Mouse (Mus musculus): ENCODE results near the gene Rad9b.
A peak's percentile ranks its signal among the peaks of the same experiment; 100 is the strongest.

The Rad9b gene

DNA sequence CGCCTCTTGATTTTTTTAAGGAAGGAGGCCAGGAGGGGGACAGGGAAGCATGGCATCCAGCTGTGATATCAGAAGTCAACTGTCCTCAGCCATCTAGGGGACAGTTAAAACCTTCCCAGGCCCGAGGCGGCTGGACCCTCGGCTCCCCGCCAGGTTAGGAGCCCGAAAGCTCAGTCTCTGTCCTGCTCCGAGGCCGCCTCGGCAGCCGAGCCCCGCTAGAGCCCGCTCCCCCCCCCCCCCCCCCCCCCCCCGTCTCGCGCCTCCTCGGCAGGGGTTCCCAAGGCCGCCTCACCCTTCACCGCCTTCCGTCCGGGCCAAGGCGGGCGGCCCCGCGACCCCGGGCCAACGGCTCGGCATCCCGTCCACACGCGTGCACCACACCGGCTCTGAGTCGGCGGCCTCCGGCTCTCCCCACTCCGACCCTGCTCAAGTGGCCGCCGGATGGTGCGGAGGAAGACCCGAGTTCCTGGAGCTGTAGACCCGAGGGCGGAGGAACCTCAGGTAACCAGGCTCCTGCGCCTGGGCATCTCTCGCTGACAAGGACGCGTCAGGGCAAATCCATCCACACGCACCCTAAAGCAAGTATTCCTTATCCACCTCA, 17.7 kb upstream of the Rad9b start, which contains the start of gene Gpn3:
Gpn3 (plus strand) TSS at position 286 of the 601 bp plus-strand sequence.
- DNase-seq (ENCODE audit: low read depth, low spot score), result no peak

DNA sequence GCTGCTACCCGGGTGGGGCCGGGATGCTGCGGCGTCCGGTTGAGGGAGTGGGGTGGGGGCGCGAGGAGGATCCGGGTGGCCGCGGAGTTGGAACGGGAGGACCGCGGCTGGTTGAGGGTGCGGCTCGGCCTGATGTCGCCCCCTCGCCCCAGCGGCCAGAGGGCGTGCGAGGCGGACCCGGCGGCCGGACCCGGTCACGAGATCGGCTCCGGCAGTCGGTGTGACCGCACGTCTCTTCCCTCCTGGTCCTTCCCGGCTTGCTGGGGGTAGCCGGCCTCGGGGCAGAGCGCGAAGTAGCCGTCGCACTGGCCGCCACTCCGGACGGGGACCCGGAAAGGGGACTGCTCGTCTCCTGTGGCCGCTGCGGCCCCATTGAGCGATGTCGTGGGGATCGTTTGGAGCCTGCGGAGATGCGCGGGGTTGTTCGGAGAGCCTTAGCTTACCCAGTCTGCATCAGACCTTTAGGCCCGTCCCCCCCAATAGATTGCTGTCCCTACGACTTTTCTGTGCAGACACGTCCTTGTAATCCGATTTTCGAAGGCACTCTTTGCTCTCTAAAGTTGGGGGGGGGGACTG, 547 bp upstream of the Rad9b start:
- DNase-seq (ENCODE audit: low read depth, low spot score), result no peak

DNA sequence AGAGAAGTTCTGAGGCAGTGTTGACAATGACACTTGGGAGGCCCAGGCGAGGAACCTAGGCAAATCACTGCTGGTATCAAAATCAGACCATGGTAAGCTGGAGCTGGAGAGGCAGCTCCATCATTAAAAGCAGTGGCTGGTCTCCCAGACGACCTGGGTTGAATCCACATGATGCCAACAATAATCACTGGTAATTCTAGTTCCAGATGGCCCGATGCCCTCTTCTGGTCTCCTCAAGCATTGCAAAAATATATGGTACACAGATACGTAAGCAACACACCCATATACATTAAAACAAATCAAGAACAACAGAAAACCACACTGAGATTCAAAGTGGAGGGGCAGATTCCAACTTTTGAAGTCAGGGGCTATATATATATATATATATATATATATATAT, 8.3 kb downstream of the Rad9b start:
- no peak for DNase-seq (ENCODE audit: low read depth, low spot score)

DNA sequence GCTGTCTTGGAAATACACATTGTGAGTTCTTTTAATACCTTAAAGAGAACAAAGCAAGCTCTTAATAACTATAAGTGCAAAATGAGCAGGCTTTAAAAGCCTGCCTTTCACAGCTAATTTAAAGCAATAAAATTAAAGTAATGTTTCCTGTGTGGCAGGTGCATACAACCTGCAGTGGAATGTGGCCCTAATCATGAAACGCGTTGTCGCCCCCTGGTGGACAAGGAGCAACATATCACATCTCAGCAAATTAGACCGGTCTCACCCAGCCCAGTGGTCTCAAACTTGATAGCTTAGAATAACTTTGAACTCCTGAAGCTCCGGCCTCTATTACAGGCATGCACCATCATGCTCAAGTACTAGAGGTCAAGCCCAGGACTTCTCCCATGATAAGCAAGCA, 9.8 kb downstream of the Rad9b start:
- peak; percentile 79 for DNase-seq (ENCODE audit: low read depth, low spot score)

DNA sequence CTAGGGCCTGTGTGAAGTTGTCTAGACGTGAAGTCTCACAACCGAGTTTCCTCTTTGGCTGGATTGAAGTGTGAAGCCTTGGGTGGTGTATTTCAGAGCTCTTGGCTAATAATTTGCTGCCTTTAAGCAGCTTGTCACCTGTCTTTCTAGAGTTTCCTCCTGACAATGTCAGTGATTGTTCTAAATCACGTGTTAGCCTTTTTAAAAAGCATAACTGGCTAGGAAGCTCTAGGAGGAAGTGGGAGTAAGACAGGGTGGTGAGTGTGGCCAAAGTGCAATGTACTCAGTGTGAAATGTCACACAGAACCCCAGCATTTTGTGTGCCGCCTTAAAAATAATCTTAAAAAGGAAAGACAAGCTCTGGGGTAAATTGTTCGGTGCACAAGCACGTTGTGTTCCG, 10.3 kb downstream of the Rad9b start:
- no peak for DNase-seq (ENCODE audit: low read depth, low spot score)

DNA sequence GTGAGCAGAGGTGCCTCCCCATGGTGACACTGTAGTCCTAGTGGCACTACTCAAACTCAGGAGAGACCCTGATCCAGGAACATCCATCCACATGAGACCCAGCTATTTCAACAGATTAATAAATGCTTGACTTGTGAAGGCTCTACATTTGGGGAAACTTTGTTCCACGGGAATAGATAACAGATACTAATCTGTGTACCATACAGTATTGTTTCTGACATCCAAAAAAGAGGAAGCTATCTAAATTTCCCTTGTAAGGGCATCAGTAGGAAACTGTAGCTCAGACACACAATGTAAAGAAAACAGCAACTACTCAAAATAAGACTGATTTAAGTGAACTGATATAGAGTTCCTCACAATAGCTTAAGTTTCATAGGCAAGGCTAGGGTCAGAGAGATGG, 11.2 kb downstream of the Rad9b start:
- DNase-seq (ENCODE audit: low read depth, low spot score), result no peak

DNA sequence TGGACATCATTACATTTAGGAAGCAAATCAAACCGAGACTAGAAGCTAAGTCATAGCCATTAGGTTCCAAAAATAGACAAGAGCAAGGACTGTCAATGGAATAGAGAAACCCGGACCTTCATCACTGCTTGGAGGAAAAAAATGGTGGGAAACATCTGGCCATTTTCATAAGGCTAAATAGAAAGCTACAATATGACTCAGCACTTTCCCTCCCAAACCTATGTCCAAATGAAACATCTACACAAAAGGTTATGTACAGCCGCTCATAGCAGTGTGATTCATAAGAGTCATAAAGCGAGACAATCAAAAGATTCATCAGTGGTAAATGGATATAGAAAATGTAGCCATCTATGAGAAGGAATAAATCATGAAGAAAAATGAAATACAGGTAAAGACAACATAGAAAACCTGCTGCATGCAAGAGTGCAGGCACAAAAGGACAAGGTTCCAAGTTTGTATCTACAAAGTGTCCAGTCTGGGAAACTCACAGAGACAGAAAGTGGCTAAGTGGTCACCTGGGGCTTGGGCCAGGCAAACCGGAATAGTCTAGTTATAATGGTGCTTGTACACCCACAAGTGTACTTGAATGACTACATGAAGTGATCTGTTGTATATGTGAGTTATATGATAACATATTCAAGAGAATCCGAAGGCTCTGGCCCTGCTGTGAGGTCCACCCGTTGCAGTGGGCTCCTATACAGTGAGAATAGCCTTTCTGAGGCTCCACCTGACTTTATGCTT, 17.3 kb downstream of the Rad9b start:
- no peak for DNase-seq (ENCODE audit: low read depth, low spot score)

DNA sequence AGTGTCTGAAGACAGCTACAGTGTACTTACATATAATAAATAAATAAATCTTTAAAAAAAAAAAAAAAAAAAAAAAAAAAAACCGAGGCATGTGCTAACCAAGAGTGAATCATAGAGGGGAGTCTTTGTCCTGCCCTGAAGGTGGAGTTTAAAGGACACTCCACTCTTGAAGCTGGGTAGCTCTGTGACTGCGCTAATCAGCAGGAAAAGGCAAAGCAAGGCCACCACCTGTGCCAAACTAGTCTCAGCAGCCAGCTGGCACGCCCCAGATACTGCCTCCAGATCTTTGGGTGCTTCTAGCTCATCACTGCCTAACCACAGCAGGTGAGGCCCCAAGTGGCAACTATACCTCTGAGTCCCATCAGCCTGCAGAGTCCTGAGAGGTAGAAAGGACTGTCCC, 19.4 kb downstream of the Rad9b start:
- no peak for DNase-seq (ENCODE audit: low read depth, low spot score)

DNA sequence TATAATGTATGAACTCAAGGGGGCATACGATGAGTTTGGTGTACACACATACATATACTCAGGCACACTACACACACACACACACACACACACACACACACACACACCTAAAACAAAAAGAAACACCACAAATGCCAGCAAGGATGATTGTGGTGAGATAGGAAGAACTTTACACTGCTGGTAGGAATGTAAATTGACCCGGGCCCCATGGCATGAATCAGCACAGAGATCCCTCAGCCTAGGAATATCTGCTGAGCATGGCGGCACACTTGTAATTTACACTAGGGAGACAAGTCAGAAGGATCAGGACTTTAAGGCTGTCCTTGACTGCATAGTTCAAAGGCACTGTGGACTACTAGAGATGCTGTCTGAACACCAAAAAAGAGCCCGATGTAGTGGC, 23.8 kb downstream of the Rad9b start:
- no peak for DNase-seq (ENCODE audit: low read depth, low spot score)

DNA sequence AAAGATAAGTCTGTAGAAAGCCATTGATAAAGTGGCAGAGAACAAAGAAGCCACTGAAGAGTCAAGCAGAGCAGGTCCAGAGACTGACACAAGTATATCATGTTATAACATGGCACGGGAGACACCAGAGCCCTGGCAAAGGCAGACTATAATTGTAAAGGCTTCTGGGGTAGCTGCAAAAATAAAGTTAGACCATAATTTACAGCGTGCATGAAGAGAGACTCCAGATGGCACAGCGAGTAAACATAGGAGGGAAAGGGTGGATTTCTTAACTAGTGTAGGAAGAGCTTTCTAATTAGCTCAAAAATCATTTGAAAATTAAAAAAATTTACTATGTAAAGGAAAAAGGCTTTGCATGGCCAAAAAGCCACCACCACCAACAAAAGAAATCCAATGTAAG, 26.8 kb downstream of the Rad9b start:
- no peak for DNase-seq (ENCODE audit: low read depth, low spot score)

DNA sequence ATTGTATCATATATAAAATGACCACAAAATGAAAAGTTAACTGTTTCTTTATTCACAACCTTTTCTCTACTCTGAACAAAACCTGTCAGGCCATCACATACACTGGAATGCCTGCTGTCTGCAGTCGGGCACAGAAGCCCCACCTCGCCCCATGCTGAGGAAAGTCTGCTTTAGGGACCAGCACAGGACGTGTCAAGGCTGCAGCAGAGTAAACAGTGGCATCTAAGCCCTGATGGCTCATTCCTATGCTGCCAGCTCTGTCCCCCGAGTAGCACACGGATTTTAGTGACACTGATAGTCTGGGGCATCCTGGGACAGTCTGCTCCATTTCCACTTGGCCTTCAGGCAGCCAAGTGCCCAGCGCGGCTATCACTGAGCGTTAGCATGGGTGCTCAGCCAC, 28.6 kb downstream of the Rad9b start:
- no peak for DNase-seq (ENCODE audit: low read depth, low spot score)

DNA sequence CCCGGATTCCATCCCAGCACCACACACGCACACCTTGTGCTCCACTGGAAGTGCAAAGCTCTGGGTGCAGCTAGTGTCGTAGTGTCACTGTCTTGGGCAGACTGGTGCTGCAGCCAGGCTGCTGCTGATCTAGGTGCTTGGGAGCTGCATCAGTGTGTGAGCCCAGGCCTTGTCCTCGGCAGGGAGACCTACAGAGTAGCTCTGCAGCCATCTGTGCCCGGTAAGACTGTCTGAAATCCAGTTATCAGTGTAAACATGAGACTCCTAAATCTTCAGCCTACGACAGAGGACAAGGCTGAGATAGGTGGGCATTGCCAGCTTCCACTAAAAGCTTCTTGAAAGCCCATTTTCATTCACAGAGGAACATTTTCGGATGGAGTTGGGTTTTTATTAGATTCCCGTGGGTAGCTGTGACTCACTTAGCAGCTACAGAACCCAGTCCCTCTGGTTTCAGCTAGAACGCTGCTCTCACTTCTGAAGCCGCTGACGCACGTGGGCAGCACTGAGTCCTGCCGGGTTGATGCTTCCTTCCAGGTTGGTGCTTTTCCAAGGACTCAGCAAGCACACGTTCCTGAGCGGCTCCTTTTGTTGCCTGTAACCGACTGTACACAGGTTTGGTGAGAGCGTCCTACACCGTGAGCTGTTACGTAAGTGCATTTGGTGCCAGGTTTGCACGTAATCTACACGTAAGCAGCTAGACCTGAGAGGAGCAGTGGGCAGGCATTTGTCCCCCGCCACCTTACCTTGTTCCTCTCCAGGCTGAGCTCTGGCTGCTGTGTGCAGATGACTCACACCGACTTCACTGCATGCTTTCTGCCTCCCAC, 29.2 kb downstream of the Rad9b start:
- no peak for DNase-seq (ENCODE audit: low read depth, low spot score)

DNA sequence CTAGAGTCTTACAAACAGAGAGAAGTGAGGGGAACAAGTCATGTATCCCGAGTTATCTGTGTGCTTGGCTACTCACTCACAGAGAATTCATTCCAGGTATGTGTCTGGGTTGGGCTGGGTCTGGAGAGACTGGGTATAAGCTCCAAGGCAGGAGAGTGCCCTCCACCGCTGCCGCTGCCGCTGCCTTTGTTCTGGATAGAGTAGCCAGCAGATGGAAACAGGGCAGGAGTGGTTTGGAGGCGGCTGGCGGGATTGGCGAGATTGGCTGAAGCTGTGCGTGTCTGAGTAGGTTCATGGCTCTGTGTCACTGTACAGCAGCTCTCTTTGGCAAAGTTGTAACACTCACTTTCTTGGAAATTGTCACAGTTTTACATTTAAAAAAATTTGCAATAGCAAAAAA, 30.5 kb downstream of the Rad9b start:
- DNase-seq (ENCODE audit: low read depth, low spot score), result no peak

DNA sequence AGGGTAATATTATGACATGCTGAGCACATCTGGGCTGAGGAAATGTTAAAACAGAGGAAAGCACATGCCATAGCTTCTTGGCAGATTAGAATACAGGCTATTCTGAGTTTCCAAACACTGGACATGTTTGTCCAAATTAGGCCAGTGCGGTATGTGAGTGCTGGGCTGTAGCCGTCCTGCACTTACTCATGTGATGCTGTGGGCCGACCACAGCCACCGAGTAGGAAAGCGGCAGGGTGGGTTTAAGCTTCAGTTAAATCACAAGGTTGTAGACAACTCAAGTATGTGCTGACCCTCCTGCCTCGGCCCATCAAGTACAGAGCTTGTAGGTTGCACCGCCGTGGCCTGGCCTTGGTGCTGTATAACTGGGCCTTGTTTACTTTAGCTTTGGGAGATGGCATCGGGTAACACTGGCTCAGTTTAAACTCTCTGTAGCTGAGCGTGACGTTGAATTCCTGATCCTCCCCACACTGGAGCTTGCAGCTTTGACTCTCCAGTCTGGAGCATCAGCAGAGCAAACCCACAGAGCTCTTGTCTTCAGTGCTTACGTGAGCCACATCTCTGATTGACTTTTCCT, 33.7 kb downstream of the Rad9b start:
- no peak for DNase-seq (ENCODE audit: low read depth, low spot score)

DNA sequence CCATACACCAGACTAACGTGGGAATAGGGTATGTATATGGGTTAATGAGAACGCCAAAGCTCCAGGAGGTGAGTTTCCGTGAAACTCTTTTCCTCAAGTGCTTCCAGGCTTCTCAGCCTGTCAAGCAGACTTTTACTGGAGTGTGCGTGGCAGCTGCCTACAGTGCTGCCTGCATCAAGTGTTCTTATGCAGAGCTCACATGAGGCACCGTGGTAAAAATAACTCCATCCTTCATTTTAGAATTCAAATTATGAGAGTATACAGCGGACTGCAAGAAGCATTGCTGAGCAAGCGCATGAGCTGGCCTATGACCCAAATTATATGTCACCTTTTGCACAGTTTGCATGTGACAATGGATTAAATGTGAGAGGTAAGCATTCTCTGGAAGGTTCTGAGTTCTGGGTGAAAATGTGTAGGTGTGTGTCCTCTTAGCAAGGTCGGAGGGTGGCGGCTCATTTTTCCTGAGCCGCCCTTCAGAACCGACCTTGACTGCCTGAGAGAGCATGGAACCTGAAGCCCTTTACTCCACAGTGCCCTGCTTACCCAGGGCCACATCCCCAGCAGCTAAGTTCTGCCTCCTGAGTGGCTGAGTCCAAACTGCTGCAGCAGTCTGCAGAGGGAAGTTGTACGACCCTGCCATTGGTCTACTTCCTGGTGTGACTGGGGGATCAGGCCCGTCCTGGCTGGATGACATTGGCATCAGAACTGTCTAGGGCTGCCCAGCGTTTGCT, 34.4 kb downstream of the Rad9b start:
- peak; percentile 29 for DNase-seq (ENCODE audit: low read depth, low spot score)

DNA sequence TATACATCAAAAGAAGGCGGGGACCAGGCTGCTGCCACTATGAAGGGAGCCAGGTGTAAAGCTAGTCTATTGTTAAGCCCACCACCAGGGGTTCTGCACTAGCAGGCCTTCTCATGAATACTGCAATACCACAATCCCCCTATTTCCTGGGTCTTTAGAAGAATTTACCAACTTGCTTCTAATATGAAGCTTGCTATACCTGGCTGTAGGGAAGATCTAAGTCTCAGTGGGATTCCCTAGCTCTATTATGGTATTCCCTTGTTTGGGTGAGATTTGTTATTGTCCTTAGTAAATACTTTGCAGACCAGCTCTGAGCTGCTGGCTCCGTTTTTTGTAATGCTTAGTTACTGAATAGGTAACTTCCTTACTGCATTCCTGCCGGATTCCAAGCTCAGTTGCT, 35.1 kb downstream of the Rad9b start:
- peak; percentile 60 for DNase-seq (ENCODE audit: low read depth, low spot score)

DNA sequence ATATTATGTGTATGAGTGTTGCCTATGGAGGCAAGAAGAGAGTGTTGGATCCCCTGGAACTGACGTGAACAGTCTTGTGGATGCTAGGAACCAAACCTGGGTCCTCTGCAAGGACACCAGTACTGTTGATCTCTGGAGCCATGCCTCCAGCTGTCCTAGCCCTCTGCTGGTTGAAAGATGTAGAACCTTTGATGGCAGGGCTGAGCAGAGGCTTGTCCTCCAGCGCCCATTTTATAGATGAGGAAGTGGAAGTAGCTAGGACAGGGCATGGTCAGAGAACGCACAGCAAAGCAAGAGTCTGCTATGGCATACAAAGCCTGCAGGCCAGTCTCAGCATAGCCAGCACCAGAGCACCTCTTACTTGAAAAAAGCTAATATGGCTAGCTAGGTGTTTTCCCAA, 35.9 kb downstream of the Rad9b start:
- peak; percentile 64 for DNase-seq (ENCODE audit: low read depth, low spot score)

DNA sequence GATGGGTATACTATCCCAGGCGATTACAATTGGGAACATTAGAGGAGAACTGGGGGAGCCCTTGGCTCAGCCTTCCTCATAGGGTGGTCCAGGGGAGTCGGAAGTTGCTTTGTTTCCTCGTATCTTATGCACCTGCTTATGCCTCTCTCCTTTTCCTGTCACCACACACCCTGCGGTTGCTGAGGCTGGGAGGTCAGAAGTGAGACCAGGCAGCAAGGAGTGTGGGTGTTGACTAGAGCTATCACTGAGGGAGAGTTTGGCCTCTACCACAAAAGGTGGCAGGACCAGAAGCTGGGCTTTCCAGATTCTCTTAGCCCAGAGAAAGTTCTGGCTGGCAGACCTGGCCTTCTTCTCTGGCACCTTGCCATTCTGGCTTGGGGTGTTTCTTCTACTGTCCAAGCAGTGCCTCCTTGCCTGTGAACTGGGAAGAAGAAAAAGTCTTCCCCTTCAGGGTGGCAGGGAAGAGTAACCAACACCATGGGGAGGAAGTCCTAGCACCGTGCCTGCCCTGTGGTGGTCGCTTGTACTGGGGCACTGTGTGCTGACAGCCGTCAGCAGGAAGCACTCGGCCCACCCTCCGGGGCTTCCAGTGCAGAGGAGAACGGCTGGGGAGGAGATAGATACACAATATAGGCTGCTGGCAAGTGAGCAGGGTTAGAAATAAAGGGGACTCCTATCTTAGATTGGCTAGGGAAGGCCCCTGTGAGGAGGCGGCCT, 36.5 kb downstream of the Rad9b start:
- no peak for DNase-seq (ENCODE audit: low read depth, low spot score)

DNA sequence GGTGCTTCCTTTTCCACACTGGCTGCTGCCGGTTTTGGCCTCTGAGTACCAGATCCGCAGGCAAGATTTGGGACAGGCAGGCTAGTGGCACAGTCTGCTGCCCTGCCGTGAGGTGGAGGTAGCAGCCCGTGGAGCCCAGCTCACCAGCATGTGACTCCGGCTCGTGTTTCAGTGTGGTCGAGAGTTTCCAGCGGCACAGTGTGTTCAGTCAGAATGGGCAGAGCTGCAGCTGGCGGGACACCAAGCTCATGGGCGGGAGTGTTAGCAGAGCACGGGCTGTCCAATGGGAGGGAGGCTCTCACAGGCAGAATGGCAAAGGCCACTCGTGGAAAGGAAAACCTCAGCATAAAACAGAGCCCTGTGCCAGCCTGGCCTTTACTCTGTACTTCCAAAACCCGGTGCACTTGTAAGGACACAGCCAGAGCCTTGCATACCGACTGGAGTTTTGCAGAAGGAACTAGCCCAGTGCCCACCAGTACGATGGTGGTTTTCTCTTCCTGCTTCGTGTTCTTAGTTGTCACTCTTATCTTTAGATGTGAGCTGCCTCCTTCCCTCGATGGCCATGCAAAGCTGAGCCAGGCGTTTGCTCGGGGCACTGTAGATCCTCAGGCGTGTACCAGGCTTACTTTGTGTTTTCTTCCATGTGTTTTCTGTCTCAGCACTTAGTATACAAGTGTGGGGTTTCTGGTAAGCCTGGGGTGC, 38.9 kb downstream of the Rad9b start:
- peak; percentile 38 for DNase-seq (ENCODE audit: low read depth, low spot score)

All from ES-CJ7 (cell line).